Mouse (Mus musculus) kidney, postnatal 0 days (tissue): ENCODE measurements around the gene Enho. TPM values are rescaled to one million over a fixed set of nuclear protein-coding genes. Genes with fewer than 3 reads are reported as not detected.
A peak's percentile ranks its signal among the peaks of the same experiment; 100 is the strongest.
"Not testable (repeated sequence)": the region's sequence is repeated elsewhere in the genome, so short reads cannot be mapped to it uniquely, and the experiment has no call there.

Experiments
- ATAC-seq: fragments of 200-750 bp; cut with Nextera tagmentation; replicated peaks from 2 replicates; pipeline ENCODE4 v1.8.0; 2017; ENCODE audit warnings: low read depth, moderate number of reproducible peaks, moderate TSS enrichment, moderate library complexity; ENCODE audit not compliant: low FRiP score
- DNase-seq: peaks from one replicate; pipeline ENCODE4 v3.0.0-alpha.2; 2016; ENCODE audit warnings: low spot score
- H3K27ac ChIP-seq: fragments of 300-500 bp; sonication (generic); 2 replicates; pipeline ENCODE4 v1.5.1; 2014; ENCODE audit warnings: mild to moderate bottlenecking
- H3K27me3 ChIP-seq: fragments of 300-500 bp; sonication (generic); 2 replicates; pipeline ENCODE4 v1.6.1; 2014; ENCODE audit warnings: low read length, mixed read lengths; ENCODE audit not compliant: insufficient read depth
- H3K36me3 ChIP-seq: fragments of 300-500 bp; sonication (generic); 2 replicates; pipeline ENCODE4 v1.6.1; 2014; ENCODE audit warnings: low read length, mixed read lengths; ENCODE audit not compliant: insufficient read depth
- H3K4me1 ChIP-seq: fragments of 300-500 bp; sonication (generic); replicated peaks from 2 replicates; pipeline ENCODE4 v1.6.1; 2014; ENCODE audit warnings: antibody characterized with exemption, low read length, mixed read lengths; ENCODE audit not compliant: insufficient read depth
- H3K4me2 ChIP-seq: fragments of 300-500 bp; sonication (generic); 2 replicates; pipeline ENCODE4 v1.6.1; 2014; ENCODE audit warnings: mild to moderate bottlenecking, low read length, moderate library complexity, mixed read lengths
- H3K4me3 ChIP-seq: fragments of 300-500 bp; sonication (generic); replicated peaks from 2 replicates; pipeline ENCODE4 v1.5.1; 2014; ENCODE audit warnings: low read depth, low read length
- H3K9ac ChIP-seq: fragments of 300-500 bp; sonication (generic); 2 replicates; pipeline ENCODE4 v1.6.1; 2014; ENCODE audit warnings: low read depth, low read length
- H3K9me3 ChIP-seq: fragments of 300-500 bp; sonication (generic); replicated peaks from 2 replicates; pipeline ENCODE4 v1.6.1; 2016; ENCODE audit warnings: low read length, inconsistent platforms, mixed read lengths
- CTCF ChIP-seq: IDR thresholded peaks from 2 replicates; pipeline ENCODE4 v1.5.1; 2016; ENCODE audit warnings: antibody characterized with exemption, low read depth, mild to moderate bottlenecking, moderate library complexity
- WGBS: fragments of 180-500 bp; shearing (Covaris S2); extraction: QIAGEN DNeasy Blood & Tissue Kit; methylation state at CpG from one replicate; pipeline ENCODE4 v1.1.7; 2014; 5-methylcytosine and 5-hydroxymethylcytosine counted together
- polyA plus RNA-seq: library from polyadenylated mRNA; unstranded; fragments of >200 nt; fragmentation: Nextera tagmentation; extraction: Ambion mirVana; gene quantifications from 2 replicates; pipeline ENCODE4 v1.2.1, GENCODE M21; 2015

The Enho gene
- polyA plus RNA-seq, result 20.2 and 23.9 TPM in 2 replicates

DNA sequence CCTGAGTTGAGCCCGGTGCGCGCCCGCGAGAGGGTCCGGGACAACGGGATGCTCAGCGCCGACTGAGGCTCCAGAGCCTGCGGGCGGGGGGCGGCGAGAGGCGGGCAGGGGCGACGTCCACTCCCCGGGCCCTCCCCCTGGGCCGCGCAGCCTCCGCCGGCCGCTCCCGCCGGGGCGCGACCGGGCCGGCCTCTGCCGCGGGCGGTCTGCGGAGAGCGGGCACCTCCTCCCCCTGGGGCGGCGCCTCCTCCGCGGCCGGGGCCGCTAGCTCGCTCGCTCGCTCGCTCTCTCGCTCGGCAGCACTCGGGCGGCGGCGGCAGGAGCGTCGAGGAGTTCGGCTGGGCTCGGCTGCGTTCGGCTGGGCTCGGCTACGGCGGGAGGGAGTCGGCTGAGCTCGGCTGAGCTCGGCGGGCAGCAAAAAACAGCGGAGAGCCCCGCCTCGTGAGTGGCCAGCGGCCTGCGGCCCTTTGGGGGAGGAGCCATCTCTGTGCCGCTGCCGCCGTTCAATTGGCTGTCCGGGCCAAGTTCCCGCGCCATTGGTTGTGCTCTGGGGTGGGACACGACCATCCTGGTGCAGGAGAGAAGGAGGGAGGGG lies at the start of gene Enho:
Gene Enho (minus strand): TSS at position 412 of the 595 bp plus-strand sequence.
- peak within 1 kb of the TSS; percentile 61 for H3K4me3 ChIP-seq
- peak within 1 kb of the TSS; percentile 76 for H3K9ac ChIP-seq
- peak within 1 kb of the TSS; percentile 71; the same call in 1 of the 2 replicates for H3K27ac ChIP-seq
- ATAC-seq (peak; percentile 90), DNase-seq (peak; percentile 98)
- peaks cover 12% of the 10 kb centered on the region; the same call in 1 of the 2 replicates for H3K4me1 ChIP-seq
- H3K27me3 ChIP-seq, result no peaks in the 10 kb centered on the region
- peak within 1 kb of the TSS; percentile 88 for H3K4me2 ChIP-seq
- no peaks in the 10 kb centered on the region for H3K9me3 ChIP-seq
- no peaks in the 10 kb centered on the region for H3K36me3 ChIP-seq
- TF ChIP-seq CTCF, result no peak
- 0% methylated on average over 61 of the region's 74 CpGs for WGBS

DNA sequence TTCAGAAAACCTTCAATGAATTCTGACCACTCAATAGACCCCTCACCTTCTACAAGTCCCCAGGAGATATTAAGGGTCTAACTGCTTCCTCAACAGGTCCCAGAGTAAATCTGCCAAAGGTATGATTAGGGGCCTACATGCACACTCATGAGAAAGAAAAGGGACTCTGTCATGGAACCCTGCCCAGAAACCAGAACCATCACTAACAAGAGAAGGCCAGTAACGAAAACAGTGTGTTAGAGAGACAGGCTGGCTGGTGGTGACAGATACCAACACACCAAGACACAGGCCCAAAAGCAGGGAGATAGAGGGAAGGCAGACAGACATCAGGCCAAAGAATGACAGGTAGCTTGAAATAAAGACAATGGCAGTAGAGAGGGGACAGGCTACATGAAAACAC lies 48.4 kb upstream of the Enho start:
- ATAC-seq, H3K27ac ChIP-seq, H3K36me3 ChIP-seq, H3K4me1 ChIP-seq, H3K4me2 ChIP-seq, H3K4me3 ChIP-seq, H3K9ac ChIP-seq, DNase-seq, H3K27me3 ChIP-seq, H3K9me3 ChIP-seq: not testable (repeated sequence)
- 77% methylated on average over 1 of the region's 1 CpGs for WGBS

DNA sequence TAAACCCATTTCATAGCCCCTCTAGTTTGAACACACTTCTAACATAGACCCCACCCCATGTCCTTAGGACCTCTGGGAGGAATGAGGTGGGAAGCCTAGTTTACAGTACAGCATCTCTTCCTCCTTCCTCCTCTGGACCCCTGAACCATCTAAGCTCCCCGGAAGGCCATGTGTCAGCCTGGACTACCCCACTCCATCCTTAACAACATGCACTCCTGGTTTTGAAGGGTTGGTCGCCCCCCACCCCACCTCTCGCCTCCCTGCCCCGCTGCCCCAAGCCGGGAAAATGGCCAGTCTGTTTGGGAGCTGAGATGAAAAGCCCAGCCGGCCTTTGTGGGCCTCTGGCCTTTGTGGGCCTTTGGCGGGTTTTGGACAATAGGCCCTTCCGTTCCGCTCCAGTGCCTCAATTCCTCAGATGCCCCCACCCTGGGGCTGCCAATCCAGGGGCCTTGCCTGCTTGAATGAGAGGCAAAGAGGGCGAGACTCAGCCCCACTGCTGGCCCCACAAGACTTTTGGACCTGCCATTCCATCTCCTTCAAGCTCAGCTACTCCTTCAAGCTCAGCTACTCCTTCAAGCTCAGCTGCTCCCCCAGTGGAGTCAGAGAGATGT lies 45.9 kb upstream of the Enho start:
- not testable (repeated sequence) for H3K27ac ChIP-seq, H3K27me3 ChIP-seq, H3K4me3 ChIP-seq, H3K36me3 ChIP-seq, ATAC-seq, H3K4me1 ChIP-seq, H3K9ac ChIP-seq, H3K9me3 ChIP-seq, H3K4me2 ChIP-seq, DNase-seq
- WGBS, result 23% methylated on average over 9 of the region's 10 CpGs

DNA sequence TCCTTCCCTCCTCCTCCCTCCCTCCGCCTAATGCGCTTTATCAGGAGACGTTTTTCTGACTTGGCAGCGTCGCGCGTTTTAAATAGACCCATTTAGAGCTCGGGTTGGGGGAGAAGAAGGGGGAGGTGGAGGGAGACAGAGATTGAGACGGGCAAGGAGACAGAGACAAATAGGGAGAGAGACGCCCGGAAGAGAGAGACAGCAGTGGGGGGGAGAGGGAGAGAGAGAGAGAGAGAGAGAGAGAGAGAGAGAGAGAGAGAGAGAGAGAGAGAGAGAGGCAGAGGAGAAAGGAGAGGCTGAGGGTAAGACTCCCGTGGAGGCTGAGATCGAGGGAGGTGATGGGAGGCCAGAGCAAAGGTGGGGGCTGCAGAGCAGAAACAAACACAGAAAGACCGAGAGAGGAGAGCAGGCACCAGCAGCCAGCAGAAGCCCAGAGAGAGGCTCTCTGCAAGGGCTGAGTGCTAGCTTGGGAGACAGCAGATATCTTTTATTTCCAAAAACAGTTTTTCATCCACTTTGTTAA lies 44.9 kb upstream of the Enho start:
- H3K36me3 ChIP-seq, H3K4me3 ChIP-seq, H3K27me3 ChIP-seq, H3K9ac ChIP-seq, H3K4me1 ChIP-seq, ATAC-seq, H3K4me2 ChIP-seq, H3K27ac ChIP-seq, DNase-seq, H3K9me3 ChIP-seq: not testable (repeated sequence)
- 3% methylated on average over 14 of the region's 14 CpGs for WGBS

DNA sequence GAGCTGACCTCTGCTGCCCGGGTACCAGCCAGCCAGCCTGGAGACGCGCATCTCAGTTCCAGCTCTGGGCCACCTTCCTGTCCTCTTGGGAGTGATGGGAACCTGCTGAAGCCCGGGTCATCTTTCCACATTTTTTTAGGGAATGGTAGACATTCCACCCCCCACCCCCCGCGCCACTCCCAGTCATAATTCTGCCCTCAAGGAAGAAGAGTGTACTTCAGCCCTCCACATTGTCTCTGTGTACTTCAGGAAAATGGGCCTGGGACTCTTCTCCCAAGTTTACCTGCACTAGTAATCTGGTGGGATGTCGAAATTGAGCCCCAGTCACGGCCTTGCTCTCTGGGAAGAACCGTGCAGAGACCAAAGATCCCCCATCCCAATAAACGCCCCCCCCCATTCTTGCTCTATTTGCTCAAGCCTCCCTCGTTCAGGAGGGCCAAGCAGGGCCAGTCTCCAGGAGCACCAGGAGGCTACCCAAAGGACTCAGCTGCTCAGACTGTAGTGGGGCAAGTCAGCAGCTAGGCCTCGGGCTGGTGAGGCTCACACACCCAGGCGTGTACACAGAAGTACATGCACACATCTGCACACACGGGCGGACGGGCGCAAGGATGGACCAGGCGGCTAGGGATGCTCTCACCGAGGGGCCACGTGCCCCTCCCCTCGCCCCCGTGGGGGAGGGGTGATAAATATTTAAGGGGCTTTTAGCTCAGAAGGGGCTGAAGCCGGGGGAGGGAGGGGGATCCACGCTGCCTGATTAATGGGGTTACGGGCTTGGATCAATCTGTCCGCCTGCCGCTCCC lies 44.2 kb upstream of the Enho start:
- not testable (repeated sequence) for ATAC-seq, H3K4me2 ChIP-seq, H3K9me3 ChIP-seq, H3K9ac ChIP-seq, H3K27ac ChIP-seq, H3K4me3 ChIP-seq, DNase-seq, H3K27me3 ChIP-seq, H3K36me3 ChIP-seq
- peaks cover 11% of the 10 kb centered on the region for H3K4me1 ChIP-seq
- WGBS, result 3% methylated on average over 17 of the region's 27 CpGs

DNA sequence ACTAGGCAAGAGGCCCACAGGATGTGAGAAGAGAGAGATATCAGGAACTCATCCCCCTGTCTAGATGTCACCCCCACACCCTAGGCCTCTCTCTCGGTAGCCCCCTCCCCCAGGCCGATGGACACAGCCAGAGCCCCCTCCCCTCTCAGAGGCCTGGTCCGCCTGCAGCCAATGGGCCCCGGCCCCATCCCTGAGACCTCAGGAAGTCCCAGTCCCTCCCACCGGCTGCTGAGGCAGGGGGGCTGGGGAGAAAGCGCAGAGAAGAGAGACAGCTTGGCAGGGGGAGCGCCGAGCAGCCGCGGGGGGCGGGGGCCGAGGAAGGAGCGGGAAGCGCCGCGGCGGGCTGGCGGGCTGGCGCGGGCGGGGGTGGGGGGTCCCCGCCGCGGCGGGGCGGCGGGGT lies 43.2 kb upstream of the Enho start:
- not testable (repeated sequence) for H3K27me3 ChIP-seq, H3K9ac ChIP-seq, H3K4me3 ChIP-seq, DNase-seq, H3K9me3 ChIP-seq, H3K27ac ChIP-seq, H3K36me3 ChIP-seq
- 0 out of 2 replicates have a peak, but pooled peaks have one; percentile 27 for ATAC-seq
- WGBS, result 0% methylated on average over 5 of the region's 27 CpGs
- peaks cover 19% of the 10 kb centered on the region for H3K4me1 ChIP-seq
- H3K4me2 ChIP-seq, result peak overlapping the region; percentile 38; the same call in 1 of the 2 replicates
